In genomic region chr14:34762682-34763081, GRCm38 (mm10) we compare ENCODE assay signal across 12 mouse cellular contexts. TPM values are rescaled to one million over a fixed set of nuclear protein-coding genes. Genes with fewer than 3 reads are reported as not detected.
DNase-seq lines count a peak whose midpoint lies in the region.
"Had no signal": no experiment of that assay in that cellular context is flagged by ENCODE, and none has a peak within 500 bp of the region (broad histone marks: within the 10 kb centered on the region; RNA-seq: fewer than 3 reads in every experiment).

No protein-coding gene starts in this region.

- peak; percentile 59 for DNase-seq in adrenal gland, adult 2 months
- DNase-seq in adrenal gland, postnatal 4 days (ENCODE audit: low spot score in 2 of 2) = no peak
- DNase-seq in retina, embryonic 14.5 days (ENCODE audit: low spot score) = peak; percentile 24
- DNase-seq in retina, postnatal 1 day = no peak
- peak; percentile 33 to 54 for DNase-seq in kidney, postnatal 36 days
- no peak for DNase-seq in urinary bladder, adult 18-20 months (ENCODE audit: low spot score in 2 of 2)
- no peak for DNase-seq in layer of hippocampus, postnatal 25 days (ENCODE audit: extremely low spot score in 1 of 2, low spot score in 1 of 2)
- DNase-seq in thymus, postnatal 4 days = no peak
- DNase-seq: cerebellum, postnatal 36 days; lung, embryonic 14.5 days; thymus, postnatal 14 days had no signal

RNA-seq across cellular contexts. Expression of gene Grid1, which starts 57.2 kb away (rescaled TPM):
- total RNA-seq in adrenal gland, adult 2 months (2021) = under 1 TPM; 0.62 to 0.63 TPM
- polyA plus RNA-seq in adrenal gland, adult 2 months (2012; rRNA removed) = 0.12 and 0.18 TPM in 2 replicates
- total RNA-seq in adrenal gland, postnatal 4 days (2021) = 1 to 10 TPM in 1 of 2 experiments, under 1 TPM in 1; 0.65 to 2.1 TPM
- total RNA-seq in layer of hippocampus, postnatal 25 days (2021) = 10 to 100 TPM; 52.6 to 53.9 TPM
- polyA plus RNA-seq: Patski had no signal

Comparison
In these comparisons a context has a peak if more than half of its experiments do, and no peak if none do; other contexts are left out.
1. DNase-seq: peak in adrenal gland, adult 2 months (single experiment), retina, embryonic 14.5 days (single experiment) and kidney, postnatal 36 days (2 of 2); none in adrenal gland, postnatal 4 days (0 of 2), retina, postnatal 1 day (single experiment), urinary bladder, adult 18-20 months (0 of 2), layer of hippocampus, postnatal 25 days (0 of 2) and thymus, postnatal 4 days (single experiment).
2. RNA of gene Grid1, which starts 57.2 kb away (total RNA-seq): 52.6 to 53.9 TPM in layer of hippocampus, postnatal 25 days; 0.65 to 2.1 TPM in adrenal gland, postnatal 4 days and 0.62 to 0.63 TPM in adrenal gland, adult 2 months; every median in the first group is over 10 times any median in the second.